Mouse (Mus musculus) limb, embryonic 14.5 days (tissue): ENCODE results near the gene Smyd3. TPM values are rescaled to one million over a fixed set of nuclear protein-coding genes. Genes with fewer than 3 reads are reported as not detected.
A peak's percentile ranks its signal among the peaks of the same experiment; 100 is the strongest.

Source experiments
- ATAC-seq: fragments of 200-750 bp; cut with Nextera tagmentation; 2 replicates; pipeline ENCODE4 v1.8.0; 2017; ENCODE audit warnings: low read depth, moderate number of reproducible peaks, moderate TSS enrichment; ENCODE audit not compliant: low FRiP score
- DNase-seq: peaks from one replicate; pipeline ENCODE4 v3.0.0-alpha.2; 2015; ENCODE audit warnings: low spot score
- H3K27ac ChIP-seq: fragments of 300-500 bp; sonication (generic); replicated peaks from 2 replicates; pipeline ENCODE4 v1.5.1; 2014; ENCODE audit warnings: low read depth, mild to moderate bottlenecking, low read length, moderate library complexity, mixed read lengths
- H3K27me3 ChIP-seq: fragments of 300-500 bp; sonication (generic); 2 replicates; pipeline ENCODE4 v1.6.1; 2014; ENCODE audit warnings: low read length, mixed read lengths; ENCODE audit not compliant: control insufficient read depth, insufficient read depth
- H3K36me3 ChIP-seq: fragments of 300-500 bp; sonication (generic); 2 replicates; pipeline ENCODE4 v1.6.1; 2014; ENCODE audit warnings: mild to moderate bottlenecking, low read length, moderate library complexity, mixed read lengths; ENCODE audit not compliant: control insufficient read depth, insufficient read depth
- H3K4me1 ChIP-seq: fragments of 300-500 bp; sonication (generic); 2 replicates; pipeline ENCODE4 v1.6.1; 2014; ENCODE audit warnings: antibody characterized with exemption, low read length, mixed read lengths; ENCODE audit not compliant: control insufficient read depth, insufficient read depth
- H3K4me2 ChIP-seq: fragments of 300-500 bp; sonication (generic); replicated peaks from 2 replicates; pipeline ENCODE4 v1.6.1; 2014; ENCODE audit warnings: low read depth, mild to moderate bottlenecking, low read length, moderate library complexity; ENCODE audit not compliant: severe bottlenecking
- H3K4me3 ChIP-seq: fragments of 300-500 bp; sonication (generic); replicated peaks from 2 replicates; pipeline ENCODE4 v1.5.1; 2014; ENCODE audit warnings: low read length
- H3K9ac ChIP-seq: fragments of 300-500 bp; sonication (generic); 2 replicates; pipeline ENCODE4 v1.6.1; 2014; ENCODE audit warnings: mild to moderate bottlenecking, low read depth, low read length, moderate library complexity; ENCODE audit not compliant: severe bottlenecking
- H3K9me3 ChIP-seq: fragments of 300-500 bp; sonication (generic); 2 replicates; pipeline ENCODE4 v1.6.1; 2016; ENCODE audit warnings: low read length; ENCODE audit not compliant: control insufficient read depth
- POLR2A ChIP-seq: fragments of 200-500 bp; IDR thresholded peaks from 2 replicates; pipeline ENCODE4 v1.8.0; 2012; ENCODE audit warnings: inconsistent platforms, mild to moderate bottlenecking, moderate library complexity, borderline replicate concordance; ENCODE audit not compliant: insufficient read depth, insufficient read length; ENCODE audit errors: extremely low read depth
- WGBS: fragments of 180-500 bp; shearing (Covaris S2); extraction: QIAGEN DNeasy Blood & Tissue Kit; methylation state at CpG from one replicate; pipeline ENCODE4 v1.1.7; 2014; 5-methylcytosine and 5-hydroxymethylcytosine counted together
- polyA plus RNA-seq, 2 experiments: library from polyadenylated mRNA; depleted of rRNA in 1 of 2; stranded (reverse) in 1 of 2; unstranded in 1 of 2; fragments of >200 nt; fragmentation: Nextera tagmentation in 1 of 2; extraction: Ambion mirVana in 1 of 2; gene quantifications; 2 replicates each; pipeline versions ENCODE4 v1.2.1 to v1.2.3; 2012 to 2014

Gene Smyd3
- polyA plus RNA-seq, 2 experiments: 9.8 to 21.5 TPM

DNA sequence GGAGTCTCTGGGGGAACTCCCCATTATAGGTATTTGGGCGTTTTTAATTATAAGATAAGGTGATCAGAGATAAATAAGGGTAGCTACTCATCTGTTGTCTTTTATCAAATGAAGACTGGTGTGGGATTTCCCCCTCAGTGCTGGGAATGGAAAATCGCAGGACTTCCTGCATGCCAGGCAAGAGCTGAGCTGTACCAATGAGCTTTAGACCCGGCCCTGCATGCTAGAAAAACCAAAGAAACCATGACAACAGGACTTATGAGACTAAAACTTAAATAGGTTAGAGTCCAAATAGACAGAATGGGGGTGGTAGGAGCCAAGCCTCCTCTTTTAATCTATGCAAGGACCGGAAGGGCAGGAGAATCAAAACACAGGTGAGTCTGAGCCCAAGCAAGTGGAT is 492.7 kb downstream of the Smyd3 start:
- 73% methylated on average over 4 of the region's 4 CpGs for WGBS
- Histone ChIP-seq H3K4me2 (no peak overlapping the region), H3K4me1 (no peaks in the 10 kb centered on the region), H3K9ac (no peak overlapping the region), H3K27me3 (no peaks in the 10 kb centered on the region), H3K36me3 (no peaks in the 10 kb centered on the region), H3K9me3 (no peaks in the 10 kb centered on the region), H3K4me3 (no peak overlapping the region), H3K27ac (no peak overlapping the region)
- no peak for DNase-seq
- TF ChIP-seq POLR2A: no peak
- no peak for ATAC-seq

DNA sequence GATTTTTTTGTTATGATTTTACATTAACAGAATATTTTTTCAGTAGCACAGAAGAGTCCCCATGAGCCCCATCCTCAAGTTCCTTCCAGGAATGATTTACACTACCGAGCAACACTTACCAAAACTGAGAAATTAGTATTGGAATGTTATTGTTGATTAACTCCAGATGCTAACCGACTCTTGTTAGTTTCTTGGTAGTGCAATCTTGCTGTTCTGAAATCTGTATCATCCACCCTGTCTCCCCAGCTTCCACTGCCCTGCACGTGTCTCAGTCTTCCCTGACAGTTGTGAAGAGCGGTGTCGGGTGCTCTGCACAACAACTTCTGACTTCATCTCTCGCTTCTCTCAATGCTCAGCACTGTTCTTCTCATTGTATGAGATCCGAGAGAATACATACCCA is 494.4 kb downstream of the Smyd3 start:
- no peaks in the 10 kb centered on the region for H3K9me3 ChIP-seq
- H3K9ac ChIP-seq: no peak overlapping the region
- no peak for TF ChIP-seq POLR2A
- H3K27me3 ChIP-seq: no peaks in the 10 kb centered on the region
- H3K4me3 ChIP-seq: no peak overlapping the region
- DNase-seq: peak; percentile 16
- ATAC-seq: no peak
- no peak overlapping the region for H3K4me2 ChIP-seq
- no peaks in the 10 kb centered on the region for H3K4me1 ChIP-seq
- no peaks in the 10 kb centered on the region for H3K36me3 ChIP-seq
- 55% methylated on average over 7 of the region's 7 CpGs for WGBS
- H3K27ac ChIP-seq: no peak overlapping the region

DNA sequence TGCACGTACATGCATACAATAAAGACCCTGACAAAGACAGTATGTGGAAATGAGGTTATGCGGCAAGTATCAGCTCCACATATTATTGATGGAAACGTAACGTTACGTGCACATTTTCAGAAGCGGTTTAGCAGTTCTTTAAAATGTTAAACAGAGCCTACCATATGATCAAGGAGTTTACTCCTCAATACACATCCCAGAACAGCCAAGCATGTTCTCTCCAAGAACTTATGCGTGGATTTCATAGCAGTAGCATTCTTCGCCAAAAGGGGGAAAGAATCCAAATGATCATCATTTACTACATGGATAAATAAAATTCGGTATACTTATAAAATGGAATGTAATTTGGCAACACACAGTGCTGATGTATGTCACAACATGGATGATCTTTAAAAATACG is 500.4 kb downstream of the Smyd3 start:
- 87% methylated on average over 10 of the region's 10 CpGs for WGBS
- ATAC-seq (no peak), DNase-seq (no peak)
- Histone ChIP-seq H3K9me3 (no peaks in the 10 kb centered on the region), H3K36me3 (no peaks in the 10 kb centered on the region), H3K27ac (no peak overlapping the region), H3K4me3 (no peak overlapping the region), H3K9ac (no peak overlapping the region), H3K4me2 (no peak overlapping the region), H3K4me1 (0 out of 2 replicates have a peak, but pooled peaks cover 4% of the 10 kb centered on the region), H3K27me3 (no peaks in the 10 kb centered on the region)
- no peak for TF ChIP-seq POLR2A

DNA sequence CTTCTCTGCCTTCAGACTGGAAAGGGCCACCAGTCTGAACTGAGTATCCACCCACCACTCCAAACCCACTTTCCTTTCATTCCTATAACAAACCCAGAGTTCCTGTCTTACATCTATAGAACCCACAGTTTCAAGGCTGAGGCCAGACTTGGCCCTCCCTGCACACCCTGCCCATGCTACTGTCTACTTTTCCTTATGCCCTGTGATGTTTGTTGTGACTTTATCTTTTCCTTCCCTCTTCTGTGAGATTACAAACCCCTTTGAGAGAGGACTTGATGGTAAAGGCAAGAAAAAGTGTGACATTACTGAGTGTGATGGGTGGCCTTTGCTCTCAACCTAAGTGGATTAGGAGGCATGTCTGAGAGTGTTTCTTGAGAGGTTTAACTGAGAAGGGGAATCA is 504.8 kb downstream of the Smyd3 start:
- Histone ChIP-seq H3K9me3 (no peaks in the 10 kb centered on the region), H3K4me1 (peaks cover 9% of the 10 kb centered on the region; the same call in 1 of the 2 replicates), H3K9ac (no peak overlapping the region), H3K27ac (no peak overlapping the region), H3K4me2 (no peak overlapping the region), H3K36me3 (no peaks in the 10 kb centered on the region), H3K27me3 (no peaks in the 10 kb centered on the region), H3K4me3 (no peak overlapping the region)
- ATAC-seq (no peak), DNase-seq (no peak)
- TF ChIP-seq POLR2A: no peak

DNA sequence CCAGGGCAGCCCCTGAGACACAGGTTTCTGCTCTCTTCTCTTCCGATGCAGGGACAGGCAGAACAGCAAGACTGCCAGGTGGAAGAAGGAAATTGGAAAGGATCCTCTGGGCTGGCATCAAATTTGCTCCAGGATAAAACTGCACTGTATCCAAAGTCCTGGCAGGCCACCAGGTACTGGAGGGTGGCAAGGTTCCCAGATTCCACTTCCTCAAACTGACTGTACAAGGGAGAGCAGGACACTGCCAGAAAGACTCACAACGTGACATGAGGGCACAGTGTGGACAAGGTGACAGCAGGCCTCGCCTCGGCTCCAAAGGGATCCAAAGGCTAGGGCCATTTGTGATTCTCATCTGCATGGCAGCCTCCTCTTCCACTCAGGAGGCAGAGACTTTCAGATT is 505.6 kb downstream of the Smyd3 start:
- no peaks in the 10 kb centered on the region for H3K36me3 ChIP-seq
- no peak overlapping the region for H3K4me3 ChIP-seq
- no peak for TF ChIP-seq POLR2A
- ATAC-seq (no peak), DNase-seq (no peak)
- no peaks in the 10 kb centered on the region for H3K9me3 ChIP-seq
- no peak overlapping the region for H3K27ac ChIP-seq
- WGBS: 79% methylated on average over 4 of the region's 4 CpGs
- H3K4me1 ChIP-seq: peaks cover 9% of the 10 kb centered on the region; the same call in 1 of the 2 replicates
- no peak overlapping the region for H3K4me2 ChIP-seq
- H3K9ac ChIP-seq: no peak overlapping the region
- H3K27me3 ChIP-seq: no peaks in the 10 kb centered on the region

DNA sequence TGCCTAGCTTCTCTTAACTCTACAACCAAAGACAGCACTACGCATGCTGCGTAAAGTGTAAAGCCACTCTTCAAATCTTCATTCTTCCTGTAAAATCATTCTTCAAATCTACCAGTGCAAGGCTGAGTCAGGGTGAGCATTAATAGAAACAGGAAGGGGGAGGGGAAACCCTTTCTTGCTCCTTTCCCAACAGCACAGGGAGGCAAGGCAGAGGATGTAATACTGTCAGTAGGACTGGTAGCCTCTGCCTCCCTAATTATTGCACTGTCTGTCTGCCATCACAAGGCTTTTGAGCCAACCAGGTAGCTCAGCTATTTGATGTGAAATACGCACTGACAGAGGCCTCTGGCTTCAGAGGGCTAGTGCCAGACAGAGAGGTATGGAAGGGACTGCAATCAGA is 507.1 kb downstream of the Smyd3 start:
- ATAC-seq: no peak
- H3K9ac ChIP-seq: no peak overlapping the region
- no peak for TF ChIP-seq POLR2A
- 91% methylated on average over 3 of the region's 3 CpGs for WGBS
- no peaks in the 10 kb centered on the region for H3K9me3 ChIP-seq
- no peak overlapping the region for H3K4me3 ChIP-seq
- H3K27me3 ChIP-seq: no peaks in the 10 kb centered on the region
- no peak overlapping the region for H3K4me2 ChIP-seq
- no peak for DNase-seq
- peaks cover 9% of the 10 kb centered on the region; the same call in 1 of the 2 replicates for H3K4me1 ChIP-seq
- H3K36me3 ChIP-seq: no peaks in the 10 kb centered on the region
- H3K27ac ChIP-seq: no peak overlapping the region
